Mouse (Mus musculus) E14TG2a.4 (cell line): ENCODE data around the gene Pcgf1.

Experiments used
- H3K27me3 ChIP-seq: 2 replicates; pipeline ENCODE4 v1.6.1; 2014; ENCODE audit warnings: low read length, control low read depth; ENCODE audit not compliant: insufficient read depth
- H3K36me3 ChIP-seq: 2 replicates; pipeline ENCODE4 v1.6.1; 2014; ENCODE audit warnings: low read length, control low read depth; ENCODE audit not compliant: insufficient read depth
- H3K4me1 ChIP-seq: replicated peaks from 2 replicates; pipeline ENCODE4 v1.6.1; 2014; ENCODE audit warnings: low read depth, low read length, control low read depth
- H3K4me3 ChIP-seq: replicated peaks from 2 replicates; pipeline ENCODE4 v1.5.1; 2014; ENCODE audit warnings: mild to moderate bottlenecking, low read length
- H3K9me3 ChIP-seq: 2 replicates; pipeline ENCODE4 v1.6.1; 2014; ENCODE audit warnings: low read length, control low read depth
- CTCF ChIP-seq: conservative IDR thresholded peaks from 2 replicates; pipeline ENCODE4 v1.5.1; 2014; ENCODE audit warnings: low read length
- NANOG ChIP-seq: IDR thresholded peaks from 2 replicates; pipeline ENCODE4 v1.6.1; 2014; ENCODE audit warnings: borderline replicate concordance, low read length, mixed read lengths
- POU5F1 ChIP-seq: IDR thresholded peaks from 2 replicates; pipeline ENCODE4 v1.6.1; 2014; ENCODE audit warnings: low read length, borderline replicate concordance

Gene Pcgf1

DNA sequence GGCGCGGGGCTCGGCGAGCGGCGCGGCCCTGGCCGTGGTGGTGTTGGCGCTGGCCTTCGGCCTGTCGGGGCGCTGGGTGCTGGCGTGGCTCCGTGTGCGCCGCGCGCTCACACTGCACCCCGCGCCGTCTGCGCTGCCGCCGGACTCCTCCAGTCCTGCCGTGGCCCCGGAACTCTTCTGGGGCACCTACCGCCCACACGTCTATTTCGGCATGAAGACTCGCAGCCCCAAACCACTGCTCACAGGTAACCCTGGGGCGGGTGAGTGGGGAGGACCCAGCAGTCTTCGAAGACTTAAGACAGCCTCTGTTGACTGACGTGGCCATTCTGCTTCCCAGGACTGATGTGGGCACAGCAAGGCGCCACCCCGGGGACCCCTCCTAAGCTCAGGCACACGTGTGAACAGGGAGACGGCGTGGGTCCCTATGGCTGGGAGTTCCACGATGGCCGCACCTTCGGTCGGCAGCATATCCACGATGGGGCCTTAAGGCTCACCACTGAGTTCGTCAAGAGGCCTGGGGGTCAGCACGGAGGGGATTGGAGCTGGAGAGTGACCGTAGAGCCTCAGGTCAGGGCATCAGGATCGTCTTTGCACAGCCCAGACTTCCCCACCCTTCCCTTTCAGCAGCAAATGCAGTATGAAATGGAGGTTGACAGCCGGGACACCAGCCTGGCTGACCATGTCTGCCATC lies 38.2 kb downstream of the Pcgf1 start:
- TF ChIP-seq NANOG (no peak), CTCF (no peak), POU5F1 (no peak)
- no peaks in the 10 kb centered on the region for H3K9me3 ChIP-seq
- peak overlapping the region; percentile 89 for H3K4me3 ChIP-seq
- H3K36me3 ChIP-seq: peaks cover 40% of the 10 kb centered on the region
- H3K4me1 ChIP-seq: peaks cover 63% of the 10 kb centered on the region
- no peaks in the 10 kb centered on the region for H3K27me3 ChIP-seq

DNA sequence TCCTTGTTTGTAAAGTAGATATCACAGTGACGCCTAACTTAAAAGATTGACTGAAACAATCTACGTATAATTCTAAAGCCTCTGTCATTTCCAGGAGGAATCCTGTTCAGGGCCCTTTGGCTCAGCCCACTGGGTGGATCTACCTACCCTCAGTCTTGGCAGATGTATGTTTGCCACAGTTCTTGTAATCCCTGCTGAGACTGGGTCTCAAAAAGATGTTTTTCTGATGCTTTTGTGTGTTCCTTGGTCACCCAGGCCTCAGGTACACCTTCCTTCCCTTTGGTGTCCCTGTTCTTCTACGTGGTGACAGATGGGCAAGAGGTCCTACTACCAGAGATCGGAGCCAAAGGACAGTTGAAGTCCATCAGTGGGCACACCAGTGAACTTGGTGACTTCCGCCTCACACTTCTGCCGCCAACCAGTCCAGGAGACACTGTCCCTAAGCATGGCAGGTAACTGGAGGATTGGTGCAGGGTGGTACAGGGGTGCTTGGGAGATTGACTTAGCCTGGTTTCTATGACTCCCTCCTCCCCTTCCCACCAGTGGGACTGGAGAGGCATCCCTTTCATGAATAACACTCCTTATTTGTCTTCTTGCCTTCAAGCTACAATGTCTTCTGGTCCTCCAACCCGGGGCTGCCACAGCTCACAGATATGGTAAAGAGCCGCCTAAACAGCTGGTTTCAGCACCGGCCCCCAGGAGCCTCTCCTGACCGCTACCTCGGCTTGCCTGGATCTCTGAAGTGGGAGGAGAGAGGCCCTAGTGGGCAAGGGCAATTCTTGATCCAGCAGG lies 38.9 kb downstream of the Pcgf1 start:
- no peaks in the 10 kb centered on the region for H3K9me3 ChIP-seq
- peak overlapping the region; percentile 89 for H3K4me3 ChIP-seq
- peaks cover 64% of the 10 kb centered on the region for H3K4me1 ChIP-seq
- TF ChIP-seq POU5F1 (no peak), CTCF (no peak), NANOG (no peak)
- no peaks in the 10 kb centered on the region for H3K27me3 ChIP-seq
- H3K36me3 ChIP-seq: peaks cover 37% of the 10 kb centered on the region

DNA sequence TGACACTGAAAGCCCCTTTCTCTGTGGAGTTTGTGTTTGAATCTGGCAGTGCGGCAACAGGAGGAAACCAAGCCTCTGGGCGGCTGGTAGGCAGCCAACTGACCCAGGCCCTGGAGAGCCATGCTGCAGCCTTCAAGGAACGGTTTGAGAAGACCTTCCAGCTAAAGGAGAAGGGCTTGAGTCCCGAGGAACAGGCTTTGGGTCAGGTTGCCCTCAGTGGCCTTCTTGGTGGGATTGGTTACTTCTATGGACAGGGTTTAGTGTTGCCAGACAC lies 39.4 kb downstream of the Pcgf1 start:
- Histone ChIP-seq H3K27me3 (no peaks in the 10 kb centered on the region), H3K4me1 (peaks cover 60% of the 10 kb centered on the region), H3K4me3 (peak overlapping the region; percentile 89; the same call in 1 of the 2 replicates), H3K36me3 (peaks cover 37% of the 10 kb centered on the region), H3K9me3 (no peaks in the 10 kb centered on the region)
- TF ChIP-seq POU5F1: no peak
- no peak for TF ChIP-seq CTCF

DNA sequence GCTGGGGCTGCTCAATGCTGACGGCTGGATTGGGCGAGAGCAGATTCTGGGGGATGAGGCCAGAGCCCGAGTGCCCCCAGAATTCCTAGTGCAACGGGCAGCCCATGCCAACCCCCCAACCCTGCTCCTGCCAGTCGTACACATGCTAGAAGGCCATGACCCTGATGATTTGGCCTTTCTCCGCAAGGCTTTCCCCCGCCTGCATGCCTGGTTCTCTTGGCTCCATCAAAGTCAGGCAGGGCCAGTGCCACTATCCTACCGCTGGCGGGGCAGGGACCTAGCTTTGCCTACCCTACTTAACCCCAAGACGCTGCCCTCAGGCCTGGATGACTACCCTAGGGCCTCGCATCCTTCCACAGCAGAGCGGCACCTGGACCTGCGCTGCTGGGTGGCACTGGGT lies 39.9 kb downstream of the Pcgf1 start:
- TF ChIP-seq CTCF (no peak), POU5F1 (no peak), NANOG (no peak)

DNA sequence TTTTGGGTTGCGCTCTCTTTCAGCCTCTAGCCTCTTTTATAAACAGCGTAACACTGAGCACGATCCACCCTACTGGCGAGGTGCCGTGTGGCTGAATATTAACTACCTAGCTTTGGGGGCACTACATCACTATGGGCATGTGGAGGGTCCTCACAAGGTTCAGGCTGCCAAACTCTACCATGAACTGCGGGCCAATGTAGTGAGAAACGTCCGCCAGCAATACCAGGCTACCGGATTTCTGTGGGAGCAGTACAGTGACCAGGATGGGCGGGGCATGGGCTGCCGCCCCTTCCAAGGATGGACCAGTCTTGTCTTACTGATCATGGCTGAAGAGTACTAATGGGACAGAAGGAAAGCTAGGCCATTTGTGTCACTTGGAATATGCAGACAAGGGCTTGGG lies 40.7 kb downstream of the Pcgf1 start:
- no peak for TF ChIP-seq POU5F1
- H3K36me3 ChIP-seq: peaks cover 42% of the 10 kb centered on the region
- no peaks in the 10 kb centered on the region for H3K9me3 ChIP-seq
- no peak overlapping the region for H3K4me3 ChIP-seq
- no peaks in the 10 kb centered on the region for H3K27me3 ChIP-seq
- H3K4me1 ChIP-seq: peaks cover 71% of the 10 kb centered on the region

More for the DNA sequence above, 39.9 kb downstream of the Pcgf1 start:
- Histone ChIP-seq H3K4me3 (peak overlapping the region; percentile 13; the same call in 1 of the 2 replicates), H3K9me3 (no peaks in the 10 kb centered on the region), H3K4me1 (peaks cover 65% of the 10 kb centered on the region), H3K27me3 (no peaks in the 10 kb centered on the region), H3K36me3 (peaks cover 37% of the 10 kb centered on the region)

DNA sequence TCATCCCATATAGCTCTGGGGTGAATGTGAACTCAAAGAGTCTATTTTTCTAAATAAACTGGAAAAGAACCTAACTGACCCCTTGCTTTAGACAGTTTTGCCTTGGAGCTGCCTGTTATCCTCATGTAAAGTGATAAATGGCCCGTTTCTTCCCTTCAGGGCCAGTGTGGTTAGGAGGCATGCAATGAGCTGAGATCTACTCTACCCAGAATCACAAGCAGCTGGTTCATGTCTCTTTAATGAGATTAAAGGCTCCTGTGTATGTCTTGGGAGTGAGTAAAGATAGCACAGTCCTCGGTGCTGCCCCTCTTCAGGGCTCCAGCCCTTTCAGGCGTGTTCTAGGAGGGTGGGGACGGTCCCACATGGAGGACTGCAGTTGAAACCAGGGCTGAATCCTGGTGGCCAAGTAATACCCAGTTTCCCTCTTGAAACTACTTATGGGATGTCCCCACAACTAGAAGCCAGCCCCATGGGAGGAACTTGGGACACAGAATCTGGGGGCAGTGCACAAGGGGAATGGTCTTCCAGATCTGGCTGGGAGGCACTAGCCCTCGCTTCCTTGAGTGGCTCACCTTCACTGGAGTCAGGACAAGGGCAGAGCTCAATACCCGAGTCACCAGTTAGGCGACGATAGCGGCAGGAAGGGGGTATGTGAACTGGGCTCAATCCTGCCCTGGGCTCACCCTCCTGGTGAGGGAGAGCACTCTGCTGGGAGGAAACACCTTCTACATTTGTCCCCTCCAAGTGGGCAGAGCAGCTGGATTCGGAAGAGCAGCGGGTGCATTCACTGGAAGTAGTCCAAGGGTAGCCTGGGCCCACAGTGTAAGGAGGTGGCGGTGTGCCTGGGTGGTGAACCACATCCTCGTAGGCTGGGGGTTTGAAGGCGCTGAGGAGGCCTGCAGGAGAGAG lies 41.4 kb downstream of the Pcgf1 start:
- no peaks in the 10 kb centered on the region for H3K27me3 ChIP-seq
- no peak for TF ChIP-seq CTCF
- TF ChIP-seq POU5F1: no peak
- TF ChIP-seq NANOG: no peak
- H3K4me1 ChIP-seq: peaks cover 73% of the 10 kb centered on the region
- peaks cover 48% of the 10 kb centered on the region for H3K36me3 ChIP-seq
- 0 out of 2 replicates have a peak overlapping the region, but pooled peaks have one; percentile 3 for H3K4me3 ChIP-seq
- no peaks in the 10 kb centered on the region for H3K9me3 ChIP-seq

DNA sequence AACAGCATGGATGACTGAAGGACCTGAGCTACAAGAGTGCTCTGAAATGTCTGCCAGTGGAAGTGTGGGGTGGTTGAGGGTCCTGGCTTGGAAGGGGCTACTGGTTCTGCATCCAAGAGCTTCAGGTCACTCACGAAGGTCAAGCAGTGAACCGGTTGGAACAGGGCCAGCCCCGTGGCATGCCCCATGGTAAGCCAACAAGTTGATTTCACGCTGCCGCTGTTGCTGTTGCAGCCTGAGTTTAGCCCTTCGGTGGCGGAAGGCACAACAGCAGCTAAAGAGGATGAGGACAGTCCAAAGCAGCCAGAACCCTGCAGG lies 42.0 kb downstream of the Pcgf1 start:
- peaks cover 73% of the 10 kb centered on the region for H3K4me1 ChIP-seq
- H3K4me3 ChIP-seq: peak overlapping the region; percentile 91; the same call in 1 of the 2 replicates
- H3K36me3 ChIP-seq: peaks cover 48% of the 10 kb centered on the region
- no peak for TF ChIP-seq POU5F1
- no peak for TF ChIP-seq NANOG
- no peak for TF ChIP-seq CTCF
- no peaks in the 10 kb centered on the region for H3K9me3 ChIP-seq
- H3K27me3 ChIP-seq: no peaks in the 10 kb centered on the region

- Histone ChIP-seq H3K4me1 (peaks cover 76% of the 10 kb centered on the region), H3K4me3 (peak within 1 kb of the TSS; percentile 91), H3K36me3 (peaks cover 48% of the 10 kb centered on the region), H3K27me3 (no peaks in the 10 kb centered on the region), H3K9me3 (no peaks in the 10 kb centered on the region)
- TF ChIP-seq POU5F1: no peak
- TF ChIP-seq CTCF: no peak
- no peak for TF ChIP-seq NANOG
These were observed 43.5 kb downstream of the Pcgf1 start, which contains the start of gene Wbp1 for GRCm38 (mm10) chr6:83120930-83121862. Wbp1 (minus strand) TSS chr6:83121559.
